Mouse (Mus musculus): ENCODE measurements around the gene Sds. TPM values are rescaled to one million over a fixed set of nuclear protein-coding genes. Genes with fewer than 3 reads are reported as not detected.

Gene Sds
- polyA plus RNA-seq, 1 experiment from 2014 or later, result not detected

DNA sequence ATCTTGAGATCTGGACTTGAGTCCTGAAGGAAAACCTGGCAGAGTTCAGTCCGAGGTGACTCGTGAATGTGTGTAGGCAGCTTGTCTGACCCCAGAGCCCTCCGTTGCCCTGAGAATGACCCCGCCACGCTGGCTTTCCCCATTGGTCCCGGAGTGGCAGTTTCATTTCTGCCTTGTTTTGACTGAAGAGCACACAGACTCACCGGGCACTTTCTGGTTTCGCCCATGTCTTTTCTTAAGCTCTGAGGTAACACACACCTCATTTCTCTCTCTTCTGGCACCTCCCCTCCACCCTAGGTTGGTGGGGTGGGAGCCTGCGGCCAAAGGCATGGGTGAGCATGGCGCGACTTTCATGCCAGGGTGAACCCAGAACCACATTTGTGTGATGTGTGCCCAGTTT lies 50.0 kb downstream of the Sds start:
- no peak overlapping the region for H3K27ac ChIP-seq
- WGBS, result 53% methylated on average over 11 of the region's 11 CpGs
- no peak overlapping the region for H3K4me2 ChIP-seq
- ATAC-seq (replicated peaks; ENCODE audit: low FRiP score), result no peak
- H3K36me3 ChIP-seq, result peaks cover 59% of the 10 kb centered on the region
- no peaks in the 10 kb centered on the region for H3K9me3 ChIP-seq (replicated peaks)
- H3K4me1 ChIP-seq, result no peaks in the 10 kb centered on the region
- no peak overlapping the region for H3K9ac ChIP-seq
- no peaks in the 10 kb centered on the region for H3K27me3 ChIP-seq
- H3K4me3 ChIP-seq (replicated peaks), result no peak overlapping the region

DNA sequence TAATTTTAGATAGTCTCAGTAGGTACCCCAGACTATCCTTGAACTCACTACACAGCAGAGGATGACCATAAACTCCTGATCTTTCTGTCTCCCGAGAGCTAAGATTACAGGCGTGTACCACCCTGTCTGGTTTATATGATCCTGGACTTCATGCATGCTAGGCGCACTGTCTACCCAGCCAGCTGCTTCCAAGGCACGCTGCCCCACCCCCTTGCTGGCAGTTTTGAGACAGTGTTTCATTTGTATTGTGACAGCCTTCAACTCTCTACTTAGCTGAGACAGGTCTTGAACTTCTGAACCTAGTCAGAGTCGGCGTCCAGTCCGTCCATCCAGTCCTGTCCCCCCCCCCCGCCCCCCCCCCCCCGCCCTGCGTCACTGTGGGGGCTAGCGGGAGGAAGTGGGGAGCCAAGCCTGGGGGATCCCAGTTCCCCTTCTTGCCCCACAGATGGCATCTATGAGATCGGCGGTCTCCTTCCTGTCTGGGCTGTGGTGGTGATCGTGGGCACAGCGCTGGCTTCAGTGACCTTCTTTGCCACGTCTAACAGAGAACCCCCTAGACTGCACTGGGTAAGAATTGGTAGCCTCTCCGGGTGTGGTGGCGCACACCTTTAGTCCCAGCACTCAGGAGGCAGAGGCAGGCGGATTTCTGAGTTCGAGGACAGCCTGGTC lies 51.1 kb downstream of the Sds start:
- no peak for ATAC-seq (replicated peaks; ENCODE audit: low FRiP score)
- H3K27ac ChIP-seq, result no peak overlapping the region
- H3K4me1 ChIP-seq, result no peaks in the 10 kb centered on the region
- H3K27me3 ChIP-seq, result no peaks in the 10 kb centered on the region
- H3K4me2 ChIP-seq, result no peak overlapping the region
- peaks cover 51% of the 10 kb centered on the region for H3K36me3 ChIP-seq
- H3K9me3 ChIP-seq (replicated peaks), result no peaks in the 10 kb centered on the region
- no peak overlapping the region for H3K4me3 ChIP-seq (replicated peaks)
- WGBS, result 80% methylated on average over 17 of the region's 20 CpGs
- H3K9ac ChIP-seq, result no peak overlapping the region

DNA sequence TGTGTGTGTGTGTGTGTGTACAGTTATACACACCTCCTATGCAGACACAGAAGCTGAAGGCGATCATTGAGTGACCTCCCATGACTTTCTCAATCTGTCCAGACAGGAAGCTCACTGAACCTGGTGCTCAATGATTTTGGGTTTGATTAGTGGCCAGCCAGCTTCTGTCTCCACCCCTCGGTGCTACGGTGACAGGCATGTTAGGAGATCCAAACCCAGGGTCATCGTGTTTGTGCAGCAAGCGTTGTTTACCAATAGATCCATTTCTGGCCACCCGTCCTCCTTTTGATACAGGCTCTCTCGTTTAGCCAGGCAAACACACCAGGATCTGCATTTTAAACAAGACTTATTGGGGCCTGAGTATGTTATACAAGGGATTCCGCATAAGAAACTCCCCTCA lies 55.3 kb downstream of the Sds start:
- no peak overlapping the region for H3K4me2 ChIP-seq
- H3K27me3 ChIP-seq, result no peaks in the 10 kb centered on the region
- peaks cover 29% of the 10 kb centered on the region for H3K36me3 ChIP-seq
- H3K27ac ChIP-seq, result no peak overlapping the region
- no peak overlapping the region for H3K4me3 ChIP-seq (replicated peaks)
- no peak overlapping the region for H3K9ac ChIP-seq
- H3K9me3 ChIP-seq (replicated peaks), result no peaks in the 10 kb centered on the region
- 82% methylated on average over 8 of the region's 8 CpGs for WGBS
- ATAC-seq (replicated peaks; ENCODE audit: low FRiP score), result no peak
- peaks cover 29% of the 10 kb centered on the region for H3K4me1 ChIP-seq

Other genes with a start within 250 kb of the Sds start
- not detected in 2 replicates for gene Lhx5, start 44.8 kb upstream of the Sds start, polyA plus RNA-seq (2015; fragmentation: Nextera tagmentation; extraction: Ambion mirVana)
- gene Sdsl, start 3.7 kb upstream of the Sds start, polyA plus RNA-seq (2015; fragmentation: Nextera tagmentation; extraction: Ambion mirVana), result 11.2 and 14.4 TPM in 2 replicates
- gene Plbd2, start 27.1 kb downstream of the Sds start, polyA plus RNA-seq (2015; fragmentation: Nextera tagmentation; extraction: Ambion mirVana), result 50.8 and 60.0 TPM in 2 replicates
- 9.4 and 9.7 TPM in 2 replicates for gene Slc8b1, start 34.6 kb downstream of the Sds start, polyA plus RNA-seq (2015; fragmentation: Nextera tagmentation; extraction: Ambion mirVana)
- 32.9 and 36.0 TPM in 2 replicates for gene Tpcn1, start 112.1 kb downstream of the Sds start, polyA plus RNA-seq (2015; fragmentation: Nextera tagmentation; extraction: Ambion mirVana)
- gene Iqcd, start 112.5 kb downstream of the Sds start, polyA plus RNA-seq (2015; fragmentation: Nextera tagmentation; extraction: Ambion mirVana), result 0.82 and 0.90 TPM in 2 replicates
- gene Rita1, start 136.1 kb downstream of the Sds start, polyA plus RNA-seq (2015; fragmentation: Nextera tagmentation; extraction: Ambion mirVana), result 15.3 and 16.1 TPM in 2 replicates
- 47.2 and 52.2 TPM in 2 replicates for gene Ddx54, start 136.2 kb downstream of the Sds start, polyA plus RNA-seq (2015; fragmentation: Nextera tagmentation; extraction: Ambion mirVana)
- not detected in 2 replicates for gene Cfap73, start 157.7 kb downstream of the Sds start, polyA plus RNA-seq (2015; fragmentation: Nextera tagmentation; extraction: Ambion mirVana)
- gene Rasal1, start 172.3 kb downstream of the Sds start, polyA plus RNA-seq (2015; fragmentation: Nextera tagmentation; extraction: Ambion mirVana), result 0.58 and 0.89 TPM in 2 replicates
- gene Dtx1, start 235.4 kb downstream of the Sds start, polyA plus RNA-seq (2015; fragmentation: Nextera tagmentation; extraction: Ambion mirVana), result 7.5 and 8.5 TPM in 2 replicates